Mouse (Mus musculus): ENCODE measurements around the gene Arl8b.

DNA sequence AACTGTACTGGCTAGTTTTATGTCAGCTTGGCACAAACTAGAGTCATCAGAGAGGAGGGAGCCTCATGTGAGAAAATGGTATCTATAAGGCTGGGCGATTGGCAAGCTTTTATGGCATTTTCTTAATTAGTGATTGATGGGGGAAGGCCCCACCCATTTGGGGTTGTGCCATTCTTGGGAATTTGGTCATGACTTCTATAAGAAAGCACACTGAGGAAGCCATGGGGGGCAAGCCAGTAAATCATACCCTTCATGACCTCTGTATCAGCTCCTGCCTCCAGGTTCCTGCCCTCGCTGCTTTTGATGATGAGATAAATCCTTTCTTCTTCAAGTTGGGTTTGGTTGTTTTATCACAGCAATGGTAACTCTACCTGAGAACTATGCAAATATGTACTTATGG is 87.5 kb downstream of the Arl8b start:
- TF ChIP-seq CTCF (IDR thresholded peaks at IDR 0.05; ENCODE audit: control insufficient read depth, insufficient read depth, low read length) (no peak), POLR2A (IDR thresholded peaks at IDR 0.05; ENCODE audit: borderline replicate concordance, control insufficient read depth, low read depth, low read length) (no peak)
